Mouse (Mus musculus): ENCODE measurements around the gene Atm.

GRCm38 (mm10) chr9:53450609-53451008 lies 85.9 kb downstream of the Atm start:
- TF ChIP-seq REST (IDR thresholded peaks at IDR 0.05; ENCODE audit: insufficient read depth, insufficient read length) (no peak), POLR2A (IDR thresholded peaks at IDR 0.05; ENCODE audit: insufficient read length, low read depth) (no peak), CEBPB (IDR thresholded peaks at IDR 0.05; ENCODE audit: insufficient read depth, poor library complexity, severe bottlenecking) (no peak), POLR2AphosphoS2 (IDR thresholded peaks at IDR 0.05; ENCODE audit: insufficient read length, low read depth) (no peak), TCF3 (IDR thresholded peaks at IDR 0.05; ENCODE audit: insufficient read length, low read depth) (no peak), MAX (IDR thresholded peaks at IDR 0.05; ENCODE audit: low read depth) (no peak), TCF12 (IDR thresholded peaks at IDR 0.05; ENCODE audit: insufficient read depth, poor library complexity, severe bottlenecking) (no peak), MYOG (IDR thresholded peaks at IDR 0.05; ENCODE audit: control insufficient read depth in 1 of 3, insufficient read depth in 1 of 3, insufficient read length in 2 of 3, low read depth in 2 of 3) (no peak), USF1 (IDR thresholded peaks at IDR 0.05; ENCODE audit: low read depth) (no peak)
